Mouse (Mus musculus): ENCODE data around the gene Dnaic2.

- TF ChIP-seq POLR2A (IDR thresholded peaks at IDR 0.05; ENCODE audit: borderline replicate concordance, control insufficient read depth, low read depth, low read length): no peak
- TF ChIP-seq CTCF (IDR thresholded peaks at IDR 0.05; ENCODE audit: control insufficient read depth, insufficient read depth, low read length): no peak
These were observed 68.7 kb downstream of the Dnaic2 start, which contains the start of gene Btbd17 for GRCm38 (mm10) chr11:114795848-114796322.

Measured in bone marrow, adult 2 months (tissue).